Mouse (Mus musculus) urinary bladder, postnatal 25 days (tissue): ENCODE data around the gene Slc25a28.

Source experiments
- DNase-seq: peaks from one replicate; pipeline ENCODE4 v3.0.0; 2022; ENCODE audit warnings: low spot score

Gene Slc25a28

DNA sequence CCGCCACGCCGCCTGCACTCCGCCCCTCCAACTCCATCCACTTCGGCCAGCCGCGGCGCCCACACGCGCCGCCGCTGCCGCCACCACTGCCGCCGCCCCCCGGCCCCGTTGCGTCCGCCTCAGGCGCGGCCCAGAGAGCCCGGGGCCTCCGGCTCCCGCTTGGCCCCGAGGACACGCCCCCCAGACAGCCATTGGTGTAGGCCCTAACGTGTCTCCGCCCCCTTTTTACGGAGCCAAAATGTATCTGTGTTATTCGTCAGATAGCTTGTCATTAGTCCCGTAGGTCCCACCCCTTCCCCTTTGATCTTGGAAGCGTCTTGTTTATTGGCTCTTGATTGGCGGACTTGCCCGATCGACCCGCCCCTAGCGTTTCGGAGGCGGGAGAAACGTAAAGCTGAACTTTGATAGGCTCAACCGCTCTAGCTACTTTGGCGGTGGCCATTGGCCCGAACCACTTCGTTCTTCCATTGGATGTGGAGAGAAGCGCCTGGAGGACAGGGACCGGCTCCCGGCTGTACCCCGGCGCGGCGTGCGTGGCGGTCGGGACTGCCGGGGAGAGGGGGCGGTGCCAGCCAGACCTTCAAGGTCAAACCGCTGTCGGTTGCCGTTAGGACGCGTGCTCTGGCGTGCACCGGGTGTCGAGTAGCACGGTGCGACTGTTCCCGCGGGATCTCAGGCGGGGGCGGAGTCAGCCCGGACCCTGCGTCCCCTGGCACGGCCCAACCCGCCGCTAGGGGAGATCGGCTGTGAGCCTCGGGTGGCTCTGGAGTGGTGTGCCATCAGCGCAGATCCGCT, at the start of gene Slc25a28:
Slc25a28 (minus strand) TSS at position 152 of the 795 bp plus-strand sequence.
- peak; percentile 92 for DNase-seq

- no peak for DNase-seq
Observed at GRCm38 (mm10) chr19:43724194-43724593, 49.5 kb upstream of the Slc25a28 start.

- DNase-seq: no peak
Observed at GRCm38 (mm10) chr19:43723501-43723900, 48.8 kb upstream of the Slc25a28 start.

GRCm38 (mm10) chr19:43722891-43723290, 48.2 kb upstream of the Slc25a28 start:
- DNase-seq: no peak

DNA sequence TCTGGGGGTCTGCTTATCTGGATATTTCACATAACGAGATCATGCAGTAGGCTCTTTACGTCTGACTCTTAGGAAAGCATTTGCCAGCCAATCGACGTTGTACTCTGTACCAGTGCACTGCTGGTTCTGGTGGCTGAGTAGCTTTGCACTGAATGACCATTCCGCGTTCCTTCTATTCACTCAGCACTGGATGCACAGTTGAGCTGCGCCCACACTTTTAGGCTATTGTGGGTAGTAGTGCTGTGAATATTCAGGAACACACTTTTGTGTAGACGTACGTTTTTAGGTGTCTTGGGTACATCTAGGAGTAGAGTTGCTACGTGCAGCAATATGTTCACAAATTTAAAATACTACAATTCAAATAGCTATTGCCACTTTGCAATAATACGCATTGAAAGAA, 45.4 kb upstream of the Slc25a28 start:
- no peak for DNase-seq

- no peak for DNase-seq
Observed at GRCm38 (mm10) chr19:43711971-43712370, 37.3 kb upstream of the Slc25a28 start.

- no peak for DNase-seq
Observed at GRCm38 (mm10) chr19:43711159-43711916, 36.7 kb upstream of the Slc25a28 start.

DNA sequence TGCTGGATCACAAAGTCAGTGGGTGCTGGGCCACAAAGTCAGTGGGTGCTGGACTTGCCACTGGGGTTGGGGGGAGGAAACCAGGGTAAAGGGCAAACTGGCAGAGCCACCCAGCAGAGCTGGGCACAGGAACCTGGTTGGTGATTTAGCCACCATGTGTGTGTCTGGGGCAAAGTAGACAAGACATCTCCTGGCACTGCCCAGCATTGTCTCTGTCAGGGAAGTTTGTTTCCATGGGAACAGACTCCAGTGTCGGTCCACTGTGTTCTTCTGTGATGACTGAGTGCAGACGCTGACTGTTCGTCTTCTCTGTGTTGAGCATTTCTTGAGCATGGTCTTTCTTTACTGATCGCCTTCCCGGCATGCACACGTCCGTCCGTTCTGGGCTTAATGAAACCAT, 34.6 kb upstream of the Slc25a28 start:
- no peak for DNase-seq

DNA sequence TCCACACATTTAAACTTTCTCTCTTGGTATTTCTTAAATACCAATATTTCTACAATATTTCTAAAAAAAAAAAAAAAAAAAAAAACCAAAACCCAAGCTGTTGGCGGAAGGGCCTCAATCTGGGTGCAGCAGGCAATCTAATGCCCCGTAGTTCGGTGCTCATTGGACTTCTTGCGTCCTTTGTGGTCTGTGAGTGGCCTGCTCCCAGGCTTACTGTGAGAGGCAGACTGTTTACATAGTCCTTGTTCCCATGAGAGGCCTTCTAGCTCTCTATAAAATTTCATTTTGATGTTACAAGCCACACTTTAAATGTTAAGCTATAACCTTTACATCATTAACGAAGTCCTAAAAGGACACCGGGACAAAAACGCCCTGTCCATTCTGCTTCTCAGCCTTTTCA, 33.5 kb upstream of the Slc25a28 start:
- DNase-seq: no peak

DNA sequence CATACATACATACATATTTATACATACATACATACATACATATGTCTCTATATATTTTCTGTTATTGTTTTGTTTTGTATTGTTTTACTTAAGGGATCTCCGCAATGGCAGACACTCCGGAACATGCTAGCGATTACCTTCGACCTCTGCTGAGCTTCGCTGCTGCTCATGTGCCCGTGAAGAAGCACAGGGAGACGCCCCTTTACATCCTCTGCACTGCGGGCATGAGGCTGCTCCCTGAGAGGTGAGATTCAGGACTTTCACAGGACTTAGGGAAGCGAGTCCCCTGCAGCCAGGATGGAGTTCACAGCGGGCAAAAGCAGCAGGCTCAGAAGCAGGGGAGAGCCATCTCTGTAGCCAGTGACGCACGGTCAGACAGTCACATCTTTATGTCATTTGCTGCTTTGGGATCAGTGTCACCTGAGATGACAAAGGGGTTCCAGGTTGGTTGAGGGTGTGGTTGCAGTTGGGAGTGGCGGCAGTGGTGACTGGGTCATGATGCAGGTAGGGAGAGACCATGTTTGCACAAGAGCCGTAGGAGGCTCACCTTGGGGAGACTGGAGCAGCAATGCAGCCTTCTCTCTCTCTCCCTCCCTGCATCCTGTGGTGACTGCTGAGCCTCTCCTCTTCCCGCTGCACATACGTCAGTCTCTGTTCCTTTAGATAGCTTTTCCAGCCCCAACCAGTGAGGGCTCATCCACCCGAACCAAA, 30.3 kb upstream of the Slc25a28 start:
- no peak for DNase-seq

GRCm38 (mm10) chr19:43704211-43704610, 29.5 kb upstream of the Slc25a28 start:
- no peak for DNase-seq

GRCm38 (mm10) chr19:43699763-43700155, 25.1 kb upstream of the Slc25a28 start:
- no peak for DNase-seq

GRCm38 (mm10) chr19:43699021-43699762, 24.5 kb upstream of the Slc25a28 start:
- DNase-seq: no peak

- no peak for DNase-seq
Observed at GRCm38 (mm10) chr19:43697666-43698370, 23.1 kb upstream of the Slc25a28 start.

- no peak for DNase-seq
Observed at GRCm38 (mm10) chr19:43695514-43695964, 20.9 kb upstream of the Slc25a28 start.

GRCm38 (mm10) chr19:43692815-43693214, 18.1 kb upstream of the Slc25a28 start:
- no peak for DNase-seq

GRCm38 (mm10) chr19:43689419-43690246, 15.0 kb upstream of the Slc25a28 start, which contains the start of gene Entpd7:
Gene Entpd7 (plus strand): TSS chr19:43689672.
- peak; percentile 86 for DNase-seq

DNA sequence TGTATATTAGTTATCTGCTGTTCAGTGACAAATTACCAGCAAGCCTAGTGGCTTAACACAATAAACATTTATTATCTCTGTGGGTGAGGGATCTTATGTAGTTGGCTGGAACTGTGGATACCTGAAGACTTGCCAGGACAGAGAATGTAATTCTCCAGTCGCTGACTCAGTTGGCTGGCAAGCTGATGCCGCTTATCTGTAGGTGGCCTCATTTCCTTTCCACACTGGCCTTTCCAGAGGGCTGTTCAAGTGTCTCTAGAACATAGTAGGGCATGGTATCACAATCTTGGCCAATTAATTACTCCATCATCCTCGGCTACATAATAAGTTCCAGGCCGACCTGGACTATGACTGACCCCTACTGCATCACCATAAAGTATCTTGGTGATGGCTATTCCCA, 6.9 kb upstream of the Slc25a28 start:
- DNase-seq: no peak

- no peak for DNase-seq
Observed at GRCm38 (mm10) chr19:43679474-43679981, 4.8 kb upstream of the Slc25a28 start.

- DNase-seq: no peak
Observed at GRCm38 (mm10) chr19:43678467-43679003, 3.9 kb upstream of the Slc25a28 start.
